Mouse (Mus musculus) right cerebral cortex, postnatal 4 days (tissue): ENCODE measurements around the gene Fgfr4.
"Not testable (repeated sequence)": the region's sequence is repeated elsewhere in the genome, so short reads cannot be mapped to it uniquely, and the experiment has no call there.

Experiments
- DNase-seq: peaks from one replicate; pipeline ENCODE4 v3.0.0-alpha.2; 2022

Fgfr4 gene

DNA sequence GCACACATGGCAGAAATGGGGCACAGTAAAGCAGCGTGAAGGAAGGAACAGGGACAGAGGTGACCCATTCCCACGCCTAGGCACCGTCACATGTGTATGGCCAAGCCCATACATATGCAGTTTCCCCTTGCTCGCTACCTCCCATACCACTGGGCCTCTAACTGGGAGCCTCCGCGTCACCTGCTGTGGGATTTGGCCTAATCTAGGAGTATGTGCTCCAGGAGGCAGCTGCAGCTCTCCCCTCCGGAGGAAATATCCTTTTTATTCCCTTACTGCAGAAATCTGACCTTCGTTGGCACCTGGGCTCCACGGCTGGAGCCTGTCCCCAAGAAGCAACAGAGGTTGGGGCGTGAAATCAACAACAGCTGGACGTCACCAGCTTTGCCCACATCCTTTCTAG lies 21.9 kb downstream of the Fgfr4 start:
- no peak for DNase-seq

- DNase-seq: no peak
These were observed 23.8 kb downstream of the Fgfr4 start for GRCm38 (mm10) chr13:55176265-55176664.

DNA sequence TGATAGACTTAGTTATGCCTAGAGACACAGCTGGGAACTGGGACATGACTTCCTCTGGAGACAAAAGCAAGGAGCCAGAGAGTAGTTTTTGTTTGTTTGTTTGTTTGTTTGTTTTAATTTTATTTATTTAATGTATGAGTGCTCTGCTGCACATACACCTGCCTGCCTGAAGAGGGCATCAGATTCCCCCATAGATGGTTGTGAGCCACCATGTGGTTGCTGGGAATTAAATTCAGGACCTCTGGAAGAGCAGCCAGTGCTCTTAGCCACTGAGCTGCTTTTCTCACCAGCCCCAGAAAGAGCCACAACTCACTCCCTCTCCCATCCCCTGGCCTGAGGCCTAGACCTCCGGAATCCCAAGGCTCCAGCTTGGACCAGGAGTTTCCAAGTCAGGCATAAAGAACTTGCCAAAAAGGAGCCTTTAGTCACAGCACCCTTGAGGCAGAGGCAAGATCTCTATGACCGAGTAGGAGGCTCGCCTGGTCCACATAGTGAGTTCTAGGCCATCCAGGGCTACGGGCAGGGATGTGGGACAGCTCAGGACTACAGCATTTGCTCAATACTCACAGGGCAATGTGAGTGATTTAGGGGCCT lies 25.6 kb downstream of the Fgfr4 start:
- no peak for DNase-seq

DNA sequence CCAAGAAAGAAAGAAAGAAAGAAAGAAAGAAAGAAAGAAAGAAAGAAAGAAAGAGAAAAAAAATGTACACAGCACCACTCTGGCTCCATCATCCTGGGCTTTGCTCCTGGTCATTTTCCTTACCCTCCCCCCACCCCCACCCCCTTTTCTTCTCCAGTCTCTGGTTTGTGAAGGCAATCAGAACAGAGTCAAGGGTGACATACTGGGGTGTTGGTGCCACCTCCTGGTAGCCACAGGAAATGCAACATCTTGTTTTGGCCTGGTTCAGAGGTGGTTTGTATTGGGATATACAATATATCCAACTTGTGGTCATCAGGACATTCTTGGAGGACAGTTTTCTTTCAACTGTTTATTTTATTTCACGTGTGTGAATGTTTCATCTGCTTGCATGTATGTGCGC lies 26.1 kb downstream of the Fgfr4 start:
- peak; percentile 74 for DNase-seq

DNA sequence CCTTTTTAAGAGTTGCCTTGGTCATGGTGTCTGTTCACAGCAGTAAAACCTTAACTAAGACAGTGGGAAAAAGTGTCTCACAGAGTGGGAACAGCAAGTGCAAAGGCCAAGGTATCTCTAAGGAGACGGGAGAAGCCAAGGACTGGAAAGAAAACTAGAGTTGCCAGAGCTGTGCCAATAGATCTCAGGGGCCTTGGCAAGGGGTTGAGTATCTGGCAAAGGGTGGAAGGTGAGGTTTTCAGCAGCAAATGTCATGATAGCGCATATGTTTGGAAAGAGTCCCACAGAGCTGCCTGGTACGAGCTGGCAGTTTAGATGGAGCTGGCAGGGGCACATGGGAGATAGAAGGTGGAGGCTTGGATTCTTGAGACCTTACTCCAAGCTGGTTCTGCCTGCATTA lies 27.2 kb downstream of the Fgfr4 start:
- DNase-seq: no peak

GRCm38 (mm10) chr13:55181786-55182172 lies 29.3 kb downstream of the Fgfr4 start:
- DNase-seq: no peak

GRCm38 (mm10) chr13:55182173-55182894 lies 29.9 kb downstream of the Fgfr4 start:
- peak; percentile 50 for DNase-seq

GRCm38 (mm10) chr13:55183382-55183781 lies 30.9 kb downstream of the Fgfr4 start:
- no peak for DNase-seq

DNA sequence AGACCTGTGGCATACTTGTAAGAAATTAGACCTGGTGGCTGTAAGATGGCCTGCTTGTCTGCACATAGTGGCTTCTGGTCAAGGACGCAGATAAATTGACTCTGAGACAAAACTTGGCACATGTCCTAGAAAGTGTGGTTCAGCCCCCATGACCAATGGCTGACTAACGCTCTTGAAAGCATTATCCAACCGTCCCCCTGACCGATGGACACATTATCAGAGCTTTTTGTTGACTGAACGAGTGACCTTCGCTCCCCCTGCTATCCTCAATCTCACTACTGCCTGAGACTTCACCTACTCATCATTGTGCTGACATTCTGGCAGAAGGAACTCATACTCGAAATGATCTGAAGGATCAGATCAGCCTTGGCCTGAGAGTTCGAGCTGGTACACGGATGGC lies 34.6 kb downstream of the Fgfr4 start:
- not testable (repeated sequence) for DNase-seq

- DNase-seq: no peak
These were observed 37.2 kb downstream of the Fgfr4 start for GRCm38 (mm10) chr13:55189531-55190107.

- DNase-seq: peak; percentile 89
These were observed 37.9 kb downstream of the Fgfr4 start for GRCm38 (mm10) chr13:55190121-55190868.

GRCm38 (mm10) chr13:55191535-55191934 lies 39.1 kb downstream of the Fgfr4 start:
- DNase-seq: no peak

GRCm38 (mm10) chr13:55202758-55203157 lies 50.3 kb downstream of the Fgfr4 start:
- not testable (repeated sequence) for DNase-seq

DNA sequence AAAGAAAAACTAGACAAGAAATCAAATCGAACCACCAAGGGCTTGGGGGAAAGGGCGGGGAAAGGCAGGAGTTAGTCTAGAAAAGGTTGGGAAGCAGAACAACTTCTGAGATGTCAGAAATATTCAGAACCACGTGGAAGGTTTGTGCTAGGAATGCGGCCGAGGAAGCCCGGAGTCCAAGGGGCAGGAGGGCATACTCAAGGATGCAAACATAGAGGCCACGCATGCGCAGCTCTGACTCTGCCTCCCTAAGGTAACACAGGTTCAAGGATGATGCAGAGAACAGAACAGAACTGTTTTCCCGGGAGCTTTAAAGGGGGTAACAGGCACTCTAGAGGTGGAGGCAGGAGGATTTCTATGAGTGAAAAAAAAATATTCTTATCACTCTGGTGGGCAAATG lies 51.3 kb downstream of the Fgfr4 start:
- no peak for DNase-seq

GRCm38 (mm10) chr13:55204667-55205389 lies 52.4 kb downstream of the Fgfr4 start:
- DNase-seq: no peak

DNA sequence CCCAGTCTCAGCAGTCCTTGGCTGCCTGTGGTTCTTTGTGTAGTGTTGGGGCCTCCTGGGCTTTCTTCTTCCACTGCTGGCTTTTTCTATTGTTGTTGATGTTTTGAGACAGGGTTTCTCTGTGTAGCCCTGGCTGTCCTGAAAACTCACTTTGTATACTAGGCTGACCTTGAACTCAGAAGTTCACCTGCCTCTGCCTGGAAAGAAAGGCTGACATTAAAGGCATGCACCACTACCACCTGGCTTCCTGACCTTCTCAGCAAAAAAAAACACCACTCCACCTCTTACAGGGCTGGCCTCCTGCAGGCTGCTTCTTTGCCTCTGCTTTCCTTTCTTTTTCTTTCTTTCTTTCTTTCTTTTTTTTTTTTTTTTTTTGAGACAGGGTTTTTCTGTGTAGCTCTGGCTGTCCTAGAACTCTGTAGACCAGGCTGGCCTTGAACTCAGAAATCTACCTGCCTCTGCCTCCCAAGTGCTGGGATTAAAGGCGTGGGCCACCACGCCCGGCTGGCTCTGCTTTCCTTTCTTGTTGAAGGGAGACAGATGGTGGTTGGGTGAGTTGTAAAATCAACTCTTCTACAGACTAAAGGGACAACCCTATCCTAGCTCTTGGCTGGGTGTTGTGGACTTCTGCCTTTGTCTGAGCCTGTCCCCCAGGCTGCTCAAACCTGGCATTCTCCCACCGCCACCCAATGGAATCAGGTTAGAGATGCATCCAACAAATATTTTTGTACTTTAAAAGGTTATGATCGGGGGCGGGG lies 53.2 kb downstream of the Fgfr4 start:
- DNase-seq: no peak

DNA sequence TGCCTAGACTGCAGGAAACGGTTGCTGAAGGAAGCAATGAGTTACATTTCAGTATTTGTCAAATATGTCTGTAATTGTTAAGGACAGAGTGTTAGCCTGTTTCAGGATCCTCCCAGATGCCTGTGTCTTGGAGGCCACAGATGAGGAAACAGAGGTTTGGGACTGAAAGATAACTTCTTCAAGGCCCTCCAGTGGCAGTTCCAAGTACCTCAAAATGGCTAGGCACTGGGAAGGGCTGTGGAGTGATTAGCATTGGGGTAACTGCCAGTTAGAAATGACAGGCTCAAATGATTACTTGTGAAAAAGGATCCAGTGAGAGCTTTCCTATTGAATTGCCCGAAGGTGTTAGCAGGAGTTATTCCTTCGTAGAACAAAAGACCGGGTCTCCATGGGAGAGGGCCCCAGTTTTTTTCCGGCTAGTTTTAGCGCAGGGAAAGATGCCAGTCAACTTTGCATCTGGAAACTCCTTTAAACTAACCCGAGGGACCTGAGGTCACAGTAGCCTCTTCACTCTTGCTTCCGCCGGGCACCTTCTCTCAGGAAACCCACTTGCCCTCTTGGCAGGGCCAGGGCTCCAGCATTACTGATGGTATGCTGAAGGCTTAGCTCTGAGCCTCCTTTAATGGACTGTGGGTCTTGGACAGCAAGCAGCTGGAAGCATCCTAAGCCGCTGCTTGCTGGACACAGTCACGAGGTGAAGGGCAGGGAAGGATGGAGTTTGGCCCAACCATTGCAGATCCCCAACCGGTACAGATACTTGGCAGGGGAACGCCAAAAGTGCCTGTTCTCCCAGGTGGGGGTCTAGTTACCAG lies 56.6 kb downstream of the Fgfr4 start:
- no peak for DNase-seq

DNA sequence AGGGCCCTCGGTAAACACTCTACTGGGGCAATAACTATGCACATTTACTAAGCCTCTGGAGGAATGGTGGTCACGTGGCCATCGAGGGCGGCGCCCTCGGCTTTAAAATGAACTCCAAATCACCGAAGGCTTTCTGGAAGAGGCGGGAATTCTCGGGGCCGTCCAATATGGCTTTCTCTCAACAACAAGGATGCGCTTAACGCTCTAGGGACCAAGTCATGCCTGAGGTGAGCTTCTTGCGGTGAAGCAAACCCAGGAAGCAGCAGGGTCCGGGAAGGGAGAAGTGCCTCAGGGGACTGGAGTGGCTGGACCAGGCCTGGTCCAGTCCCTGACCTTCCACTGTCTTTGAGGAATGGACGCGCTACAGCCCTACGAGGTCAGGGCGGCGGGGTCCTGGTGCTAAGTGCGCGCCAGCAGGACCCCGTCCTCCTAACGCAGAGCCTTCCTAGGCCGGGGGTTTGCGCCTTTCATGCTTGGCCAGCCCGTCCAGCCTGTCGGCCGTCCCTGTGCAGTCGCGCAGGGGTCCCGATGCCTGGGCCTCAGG lies 57.3 kb downstream of the Fgfr4 start, which contains the start of gene Nsd1:
Gene Nsd1, plus strand, starts transcription at position 134 of the 544 bp plus-strand sequence.
- peak; percentile 6 for DNase-seq

DNA sequence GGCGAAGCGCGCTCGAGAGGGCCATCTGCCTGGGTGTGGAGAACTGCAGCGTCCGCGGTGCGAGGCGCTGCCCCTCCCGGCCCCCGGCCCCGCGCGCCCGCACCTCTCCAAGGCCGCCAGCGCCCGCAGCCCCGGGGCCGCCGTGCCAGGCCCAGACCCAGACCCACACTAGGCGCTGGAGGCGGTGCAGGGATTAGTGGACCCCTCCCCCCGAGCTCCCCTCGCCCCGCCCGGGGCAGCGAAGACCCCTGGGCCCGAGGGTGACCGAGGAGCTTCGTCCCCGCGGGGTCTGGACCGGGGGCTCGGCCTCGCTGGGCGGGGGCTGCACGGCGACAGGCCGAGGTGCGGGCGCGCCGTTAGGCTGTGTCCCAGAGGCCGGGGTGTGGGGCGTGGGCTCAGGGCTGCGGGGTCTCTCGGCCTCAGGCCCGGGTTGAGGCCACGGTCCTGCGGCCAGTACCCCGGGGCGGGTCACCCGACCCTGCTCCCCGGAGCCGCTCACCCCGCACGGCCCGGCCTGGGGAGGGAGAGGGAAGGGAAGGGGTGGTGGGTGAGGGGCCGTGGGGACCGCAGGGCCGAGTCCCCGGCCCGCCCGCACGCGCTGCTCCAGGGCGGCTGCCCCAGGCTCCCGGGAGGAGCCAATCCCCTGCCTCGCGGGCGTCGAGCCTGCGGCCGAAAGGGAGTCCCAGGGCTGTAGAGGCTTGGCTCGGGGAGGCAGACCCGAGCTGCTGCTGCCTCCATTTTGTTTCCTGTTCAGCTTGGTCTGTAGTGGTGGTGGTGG lies 57.9 kb downstream of the Fgfr4 start:
- peak; percentile 53 for DNase-seq

DNA sequence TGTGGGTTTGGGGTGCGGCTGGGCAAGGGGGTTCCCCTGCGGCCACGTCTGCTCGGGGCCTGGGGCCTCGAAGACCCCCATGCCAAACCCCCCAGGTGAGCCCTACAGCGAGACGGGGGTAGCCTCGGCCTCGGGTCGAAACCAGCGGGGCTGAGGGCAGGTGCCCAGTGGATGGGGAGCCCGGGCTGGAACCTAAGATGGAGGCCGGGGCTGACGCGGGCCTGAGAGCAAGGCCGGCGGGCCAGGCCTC lies 58.5 kb downstream of the Fgfr4 start:
- DNase-seq: no peak
